Mouse (Mus musculus) myocyte (in vitro differentiated cells): ENCODE results near the gene Prmt7.

Experiments used
- E2F4 ChIP-seq: IDR thresholded peaks from one replicate; pipeline ENCODE4 v1.6.1; 2011; ENCODE audit warnings: mild to moderate bottlenecking, control low read depth, moderate library complexity; ENCODE audit not compliant: insufficient read depth
- POLR2A ChIP-seq: IDR thresholded peaks from one replicate; pipeline ENCODE4 v1.6.1; 2011; ENCODE audit warnings: low read depth, mild to moderate bottlenecking, control low read depth, moderate library complexity; ENCODE audit not compliant: insufficient read length
- USF1 ChIP-seq: IDR thresholded peaks from one replicate; pipeline ENCODE4 v1.6.1; 2011; ENCODE audit warnings: low read depth, mild to moderate bottlenecking, control low read depth, moderate library complexity

DNA sequence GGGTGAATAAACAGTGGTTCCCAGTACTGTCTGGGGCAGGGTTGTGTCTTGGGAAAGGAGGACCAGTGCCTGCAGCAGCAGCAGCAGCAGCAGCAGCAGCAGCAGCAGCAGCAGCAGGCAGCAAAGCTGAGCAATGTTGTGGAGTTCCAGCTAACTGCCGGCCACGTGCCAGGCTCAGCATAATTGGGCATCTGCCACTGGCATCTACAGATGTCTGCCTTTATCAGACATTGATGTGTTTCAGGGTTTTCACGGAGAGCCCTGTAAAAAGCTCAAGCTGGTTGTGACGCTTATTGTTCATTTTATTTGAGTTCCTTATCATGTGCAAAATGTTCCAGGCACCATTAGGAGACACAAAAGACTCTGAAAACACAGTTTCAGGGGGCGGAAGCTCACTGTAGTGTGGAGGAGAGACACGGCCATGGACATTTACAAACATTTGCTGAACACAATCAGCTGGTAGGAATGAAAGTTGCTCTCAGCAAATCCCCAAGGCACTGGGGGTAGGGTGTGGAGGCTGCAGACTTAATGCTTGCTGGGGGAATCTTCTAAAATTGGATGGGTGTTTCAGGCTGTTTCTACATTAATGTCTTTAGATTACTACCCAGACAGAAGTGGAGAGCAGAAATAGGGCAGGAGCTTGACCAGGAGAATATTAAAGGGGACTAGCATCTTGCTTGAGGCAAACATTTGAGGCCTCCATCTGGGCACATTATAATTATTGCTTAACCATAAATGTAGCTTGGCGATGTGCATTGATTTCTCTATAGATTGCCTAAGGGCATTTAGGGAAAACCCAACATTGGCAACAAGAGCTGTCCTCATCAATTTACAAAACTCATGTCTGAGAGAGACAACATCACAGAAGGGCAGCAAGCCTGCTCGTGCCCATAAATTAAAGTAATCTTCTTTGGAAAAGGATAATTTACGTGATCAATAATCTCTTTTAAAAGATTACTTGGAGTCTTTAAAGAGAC, 90.3 kb downstream of the Prmt7 start:
- TF ChIP-seq USF1 = no peak
- no peak for TF ChIP-seq POLR2A
- no peak for TF ChIP-seq E2F4
